Mouse (Mus musculus) erythroblast, adult 5-6 weeks (primary cell): ENCODE measurements around the gene Gm3696. TPM values are rescaled to one million over a fixed set of nuclear protein-coding genes. Genes with fewer than 3 reads are reported as not detected.
"Not testable (repeated sequence)": the region's sequence is repeated elsewhere in the genome, so short reads cannot be mapped to it uniquely, and the experiment has no call there.

Source experiments
- ATAC-seq: replicated peaks from 2 replicates; pipeline ENCODE4 v1.8.0; 2016; ENCODE audit warnings: moderate number of reproducible peaks, mild to moderate bottlenecking, moderate TSS enrichment, inconsistent platforms; ENCODE audit not compliant: poor library complexity, low FRiP score, severe bottlenecking
- total RNA-seq, 2 experiments: library from RNA; stranded (forward) in 1 of 2; stranded (reverse) in 1 of 2; fragments of 150-400 nt in 1 of 2; fragments of 200-764, 138-1000 nt in 1 of 2; gene quantifications; 2 replicates each; pipeline versions ENCODE4 v1.2.3 to v1.2.4; 2015 to 2017; ENCODE audit warnings: low replicate concordance in 2 of 2

Gene Gm3696
- not detected in 2 replicates for total RNA-seq (2015; ENCODE audit: low replicate concordance)
- total RNA-seq (2017; ENCODE audit: low replicate concordance) = not detected in 2 replicates

DNA sequence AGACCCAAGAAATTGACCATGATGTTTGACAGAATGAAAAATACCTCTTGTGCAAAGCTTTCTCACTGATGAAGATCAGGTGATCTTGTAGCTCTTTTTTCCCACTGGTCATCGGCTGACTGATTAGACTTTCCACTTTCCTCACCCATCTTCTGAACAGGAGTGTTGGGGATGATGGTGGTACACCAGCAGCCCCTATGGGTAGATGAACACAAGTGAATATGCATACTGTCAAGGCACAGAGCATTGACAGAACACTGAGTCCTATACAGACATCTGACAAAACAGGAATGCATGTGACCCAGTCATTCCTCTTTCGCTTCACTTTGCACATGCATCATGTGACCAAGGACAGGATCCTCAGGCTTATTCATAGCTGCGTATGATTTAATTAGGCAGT, at the start of gene Gm3696:
Gene Gm3696 (minus strand): TSS at position 101 of the 400 bp plus-strand sequence.
- ATAC-seq = not testable (repeated sequence)

GRCm38 (mm10) chr14:7125312-7125711, 24.9 kb upstream of the Gm3696 start, which contains the start of gene Gm6676:
Gm6676 (minus strand) TSS chr14:7125412.
- ATAC-seq = not testable (repeated sequence)

- not testable (repeated sequence) for ATAC-seq
Observed at GRCm38 (mm10) chr14:7105124-7105802, 4.8 kb upstream of the Gm3696 start.

DNA sequence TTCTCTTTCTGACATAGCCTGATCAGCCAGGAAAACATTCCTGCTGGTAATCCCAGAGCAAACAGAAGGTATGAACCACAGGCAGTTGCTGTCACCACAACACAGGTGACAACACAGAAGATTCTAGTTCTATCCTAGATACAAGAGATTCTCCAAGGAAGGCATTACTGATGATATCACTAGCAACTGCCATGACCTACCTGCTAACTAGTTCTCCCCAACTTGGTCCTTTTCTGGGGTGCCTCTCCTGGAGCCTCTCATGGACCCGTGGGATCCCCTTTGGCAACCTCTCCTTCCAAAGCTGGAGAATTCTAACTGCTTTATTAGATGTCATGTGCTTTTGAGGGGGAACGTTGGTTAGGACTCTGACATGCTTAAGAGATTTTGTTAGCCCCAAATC, 55.6 kb downstream of the Gm3696 start, which contains the start of gene Gm3685:
Gene Gm3685 (minus strand): TSS at position 101 of the 400 bp plus-strand sequence.
- ATAC-seq = not testable (repeated sequence)

Other genes starting within 250 kb of the Gm3696 start
- not detected in 2 replicates for gene Gm3667, start 210.7 kb downstream of the Gm3696 start, total RNA-seq (2015; ENCODE audit: low replicate concordance)
- gene Gm3667, start 210.7 kb downstream of the Gm3696 start, total RNA-seq (2017; ENCODE audit: low replicate concordance) = not detected in 2 replicates
- not detected in 2 replicates for gene Gm6356, start 126.8 kb downstream of the Gm3696 start, total RNA-seq (2015; ENCODE audit: low replicate concordance)
- gene Gm6356, start 126.8 kb downstream of the Gm3696 start, total RNA-seq (2017; ENCODE audit: low replicate concordance) = not detected in 2 replicates
- gene Gm10406, start 73.2 kb downstream of the Gm3696 start, total RNA-seq (2015; ENCODE audit: low replicate concordance) = not detected in 2 replicates
- not detected in 2 replicates for gene Gm10406, start 73.2 kb downstream of the Gm3696 start, total RNA-seq (2017; ENCODE audit: low replicate concordance)
- gene Gm3685, start 55.7 kb downstream of the Gm3696 start, total RNA-seq (2015; ENCODE audit: low replicate concordance) = not detected in 2 replicates
- gene Gm3685, start 55.7 kb downstream of the Gm3696 start, total RNA-seq (2017; ENCODE audit: low replicate concordance) = not detected in 2 replicates
- not detected in 2 replicates for gene Gm6676, start 24.8 kb upstream of the Gm3696 start, total RNA-seq (2015; ENCODE audit: low replicate concordance)
- gene Gm6676, start 24.8 kb upstream of the Gm3696 start, total RNA-seq (2017; ENCODE audit: low replicate concordance) = not detected in 2 replicates
- gene Gm3512, start 73.9 kb upstream of the Gm3696 start, total RNA-seq (2015; ENCODE audit: low replicate concordance) = not detected in 2 replicates
- gene Gm3512, start 73.9 kb upstream of the Gm3696 start, total RNA-seq (2017; ENCODE audit: low replicate concordance) = not detected in 2 replicates
- not detected in 2 replicates for gene Gm16434, start 93.9 kb upstream of the Gm3696 start, total RNA-seq (2015; ENCODE audit: low replicate concordance)
- not detected in 2 replicates for gene Gm16434, start 93.9 kb upstream of the Gm3696 start, total RNA-seq (2017; ENCODE audit: low replicate concordance)
- gene Gm3727, start 164.1 kb upstream of the Gm3696 start, total RNA-seq (2015; ENCODE audit: low replicate concordance) = not detected in 2 replicates
- gene Gm3727, start 164.1 kb upstream of the Gm3696 start, total RNA-seq (2017; ENCODE audit: low replicate concordance) = not detected in 2 replicates
- not detected in 2 replicates for gene Gm3739, start 214.4 kb upstream of the Gm3696 start, total RNA-seq (2015; ENCODE audit: low replicate concordance)
- gene Gm3739, start 214.4 kb upstream of the Gm3696 start, total RNA-seq (2017; ENCODE audit: low replicate concordance) = not detected in 2 replicates
- gene Gm5797, start 231.8 kb upstream of the Gm3696 start, total RNA-seq (2015; ENCODE audit: low replicate concordance) = not detected in 2 replicates
- gene Gm5797, start 231.8 kb upstream of the Gm3696 start, total RNA-seq (2017; ENCODE audit: low replicate concordance) = not detected in 2 replicates